Mouse (Mus musculus): ENCODE measurements around the gene Flnb. TPM values are rescaled to one million over a fixed set of nuclear protein-coding genes. Genes with fewer than 3 reads are reported as not detected.

Gene Flnb
- polyA plus RNA-seq, 1 experiment from 2014 or later = 13.6 TPM

DNA sequence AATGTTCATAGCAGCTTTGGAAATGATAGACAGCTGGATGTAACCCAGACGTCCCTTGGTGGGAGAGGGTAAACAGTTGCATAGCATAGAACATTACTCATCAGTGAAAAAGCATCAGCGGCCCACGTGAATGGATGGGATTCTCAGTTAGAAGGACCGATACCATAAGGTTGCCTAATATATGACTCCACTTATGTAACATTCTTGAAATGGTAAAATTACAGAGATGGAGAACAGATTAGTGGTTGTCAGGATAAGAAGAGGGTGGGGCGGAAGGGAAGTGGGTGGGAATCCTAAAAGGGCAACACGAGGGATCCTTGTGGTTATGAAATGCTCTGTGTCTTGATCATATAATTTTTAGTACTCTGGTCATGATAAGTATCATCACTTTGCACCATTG, 62.6 kb downstream of the Flnb start:
- ATAC-seq (ENCODE audit: low FRiP score, low TSS enrichment) (no peak), DNase-seq (no peak)
- no peaks in the 10 kb centered on the region for H3K4me1 ChIP-seq (ENCODE audit: control insufficient read depth, insufficient read depth, low read length)
- H3K36me3 ChIP-seq (ENCODE audit: control insufficient read depth, insufficient read depth, low read length) = peaks cover 35% of the 10 kb centered on the region
- no peaks in the 10 kb centered on the region for H3K9me3 ChIP-seq (ENCODE audit: control insufficient read depth, low read length)
- no peak overlapping the region for H3K4me3 ChIP-seq (replicated peaks; ENCODE audit: low read depth, low read length)
- H3K9ac ChIP-seq (replicated peaks; ENCODE audit: low read length) = no peak overlapping the region
- no peaks in the 10 kb centered on the region for H3K27me3 ChIP-seq (ENCODE audit: control insufficient read depth, insufficient read depth, low read length)
- WGBS = 95% methylated on average over 6 of the region's 6 CpGs
- H3K4me2 ChIP-seq (ENCODE audit: low read length) = no peak overlapping the region
- no peak overlapping the region for H3K27ac ChIP-seq (replicated peaks; ENCODE audit: low read depth, low read length)

DNA sequence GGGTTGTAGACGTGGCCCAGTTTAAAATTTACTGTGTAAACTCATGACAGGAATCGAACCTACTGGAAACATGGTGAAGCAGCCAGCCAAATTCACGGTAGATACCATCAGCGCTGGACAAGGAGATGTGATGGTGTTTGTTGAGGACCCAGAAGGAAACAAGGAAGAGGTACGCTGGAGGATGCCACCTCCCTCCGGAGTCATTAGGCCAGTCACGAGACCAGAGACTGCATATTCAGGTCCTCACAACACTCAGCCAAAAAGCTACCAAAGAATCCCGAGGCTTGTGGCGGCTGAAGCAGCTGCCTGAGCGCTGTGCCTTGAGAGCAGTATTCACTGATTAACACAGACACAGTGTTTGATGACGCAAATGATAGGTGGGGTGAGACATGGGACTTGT, 63.8 kb downstream of the Flnb start:
- ATAC-seq (ENCODE audit: low FRiP score, low TSS enrichment) (no peak), DNase-seq (no peak)
- Histone ChIP-seq H3K4me2 (ENCODE audit: low read length) (no peak overlapping the region), H3K27me3 (ENCODE audit: control insufficient read depth, insufficient read depth, low read length) (no peaks in the 10 kb centered on the region), H3K4me1 (ENCODE audit: control insufficient read depth, insufficient read depth, low read length) (no peaks in the 10 kb centered on the region), H3K9ac (replicated peaks; ENCODE audit: low read length) (no peak overlapping the region), H3K4me3 (replicated peaks; ENCODE audit: low read depth, low read length) (no peak overlapping the region), H3K9me3 (ENCODE audit: control insufficient read depth, low read length) (no peaks in the 10 kb centered on the region), H3K27ac (replicated peaks; ENCODE audit: low read depth, low read length) (no peak overlapping the region), H3K36me3 (ENCODE audit: control insufficient read depth, insufficient read depth, low read length) (peaks cover 42% of the 10 kb centered on the region)
- 93% methylated on average over 11 of the region's 11 CpGs for WGBS

DNA sequence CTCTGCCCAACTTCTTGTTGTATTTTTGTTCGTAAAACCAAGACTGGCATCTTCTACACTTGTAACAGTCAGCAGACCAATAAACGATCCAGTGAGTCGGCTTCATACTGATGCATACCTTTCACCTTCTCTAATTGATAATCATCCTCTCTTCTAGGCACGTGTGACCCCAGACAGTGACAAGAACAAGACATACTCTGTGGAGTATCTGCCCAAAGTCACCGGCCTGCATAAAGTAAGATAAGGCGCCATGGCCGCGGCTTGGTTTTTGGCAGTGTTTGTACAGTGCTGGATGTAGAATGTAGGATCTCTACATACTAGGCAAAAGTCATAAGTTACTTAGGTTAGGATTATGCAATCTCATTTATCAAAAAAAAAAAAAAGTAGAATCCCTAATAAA, 64.3 kb downstream of the Flnb start:
- Histone ChIP-seq H3K4me3 (replicated peaks; ENCODE audit: low read depth, low read length) (no peak overlapping the region), H3K4me1 (ENCODE audit: control insufficient read depth, insufficient read depth, low read length) (no peaks in the 10 kb centered on the region), H3K36me3 (ENCODE audit: control insufficient read depth, insufficient read depth, low read length) (peaks cover 42% of the 10 kb centered on the region), H3K9me3 (ENCODE audit: control insufficient read depth, low read length) (no peaks in the 10 kb centered on the region), H3K27ac (replicated peaks; ENCODE audit: low read depth, low read length) (no peak overlapping the region), H3K27me3 (ENCODE audit: control insufficient read depth, insufficient read depth, low read length) (no peaks in the 10 kb centered on the region), H3K4me2 (ENCODE audit: low read length) (no peak overlapping the region), H3K9ac (replicated peaks; ENCODE audit: low read length) (no peak overlapping the region)
- WGBS = 95% methylated on average over 8 of the region's 8 CpGs
- no peak for ATAC-seq (ENCODE audit: low FRiP score, low TSS enrichment)
- no peak for DNase-seq

DNA sequence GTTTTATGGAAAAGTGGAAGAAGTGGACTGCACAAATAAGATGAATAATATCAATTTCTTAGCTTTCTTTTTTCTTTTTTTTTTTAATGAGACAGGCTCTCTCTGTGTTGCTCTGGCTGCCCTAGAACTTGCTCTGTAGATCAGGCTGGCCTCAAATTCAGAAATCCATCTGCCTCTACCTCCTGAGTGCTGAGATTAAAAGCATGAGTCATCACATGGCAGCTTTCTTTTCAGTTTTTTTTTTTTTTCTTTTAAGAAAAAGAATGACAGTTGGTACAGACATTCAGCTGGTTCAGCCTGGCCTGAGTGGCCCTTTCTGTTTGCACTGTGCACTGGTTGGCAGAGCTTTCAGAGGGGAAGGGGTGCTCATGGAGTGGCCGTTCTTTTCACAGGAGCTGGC, 66.4 kb downstream of the Flnb start:
- Histone ChIP-seq H3K4me1 (ENCODE audit: control insufficient read depth, insufficient read depth, low read length) (peaks cover 5% of the 10 kb centered on the region; the same call in 1 of the 2 replicates), H3K27ac (replicated peaks; ENCODE audit: low read depth, low read length) (no peak overlapping the region), H3K4me3 (replicated peaks; ENCODE audit: low read depth, low read length) (no peak overlapping the region), H3K9ac (replicated peaks; ENCODE audit: low read length) (no peak overlapping the region), H3K4me2 (ENCODE audit: low read length) (no peak overlapping the region), H3K36me3 (ENCODE audit: control insufficient read depth, insufficient read depth, low read length) (peaks cover 42% of the 10 kb centered on the region), H3K27me3 (ENCODE audit: control insufficient read depth, insufficient read depth, low read length) (no peaks in the 10 kb centered on the region), H3K9me3 (ENCODE audit: control insufficient read depth, low read length) (no peaks in the 10 kb centered on the region)
- 88% methylated on average over 1 of the region's 1 CpGs for WGBS
- DNase-seq (no peak), ATAC-seq (ENCODE audit: low FRiP score, low TSS enrichment) (no peak)

DNA sequence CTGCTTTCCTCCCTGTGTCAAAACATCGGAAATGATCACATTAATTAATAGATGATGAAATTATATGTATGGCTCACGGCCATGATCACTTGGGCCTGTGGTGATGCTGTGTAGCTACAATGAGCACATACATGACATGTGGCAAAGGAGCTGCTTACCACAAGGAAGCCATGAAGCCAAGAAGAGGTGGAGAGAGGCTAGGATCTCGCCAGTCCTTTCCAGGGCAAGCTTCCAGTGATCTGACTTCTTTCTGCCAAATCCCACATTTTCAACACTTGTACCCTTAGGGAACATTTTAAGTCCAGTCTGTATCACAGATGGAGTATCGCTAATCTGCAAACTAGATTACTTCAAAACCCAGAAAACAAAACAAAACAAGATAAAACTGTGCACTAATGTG, 67.1 kb downstream of the Flnb start:
- Histone ChIP-seq H3K36me3 (ENCODE audit: control insufficient read depth, insufficient read depth, low read length) (peaks cover 42% of the 10 kb centered on the region), H3K27ac (replicated peaks; ENCODE audit: low read depth, low read length) (no peak overlapping the region), H3K4me2 (ENCODE audit: low read length) (no peak overlapping the region), H3K4me1 (ENCODE audit: control insufficient read depth, insufficient read depth, low read length) (peaks cover 11% of the 10 kb centered on the region; the same call in 1 of the 2 replicates), H3K9ac (replicated peaks; ENCODE audit: low read length) (no peak overlapping the region), H3K9me3 (ENCODE audit: control insufficient read depth, low read length) (no peaks in the 10 kb centered on the region), H3K27me3 (ENCODE audit: control insufficient read depth, insufficient read depth, low read length) (no peaks in the 10 kb centered on the region), H3K4me3 (replicated peaks; ENCODE audit: low read depth, low read length) (no peak overlapping the region)
- ATAC-seq (ENCODE audit: low FRiP score, low TSS enrichment) (no peak), DNase-seq (no peak)
- WGBS = 94% methylated on average over 4 of the region's 4 CpGs

DNA sequence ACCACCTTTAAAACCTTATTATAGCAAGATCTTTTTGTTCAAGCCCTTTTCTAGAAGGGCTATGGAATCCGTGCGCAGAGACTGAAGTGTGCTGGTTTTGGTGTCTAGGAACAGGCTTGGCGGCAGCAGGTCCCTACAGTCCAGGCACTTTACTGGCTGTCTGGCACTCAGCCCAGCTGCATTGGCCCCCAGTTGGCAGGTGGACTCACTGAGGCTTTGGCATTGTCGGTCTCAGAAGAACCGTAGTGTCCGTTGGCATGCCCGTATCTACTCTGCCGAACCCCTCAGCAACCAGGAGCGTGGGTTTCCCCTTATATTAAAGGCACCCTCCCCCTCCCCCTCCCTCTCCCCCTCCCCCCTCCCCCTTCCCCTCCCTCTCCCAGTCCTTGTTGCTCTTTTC, 67.8 kb downstream of the Flnb start:
- H3K36me3 ChIP-seq (ENCODE audit: control insufficient read depth, insufficient read depth, low read length) = peaks cover 45% of the 10 kb centered on the region
- DNase-seq (peak; percentile 54), ATAC-seq (ENCODE audit: low FRiP score, low TSS enrichment) (no peak)
- no peak overlapping the region for H3K4me3 ChIP-seq (replicated peaks; ENCODE audit: low read depth, low read length)
- no peak overlapping the region for H3K9ac ChIP-seq (replicated peaks; ENCODE audit: low read length)
- H3K9me3 ChIP-seq (ENCODE audit: control insufficient read depth, low read length) = no peaks in the 10 kb centered on the region
- no peaks in the 10 kb centered on the region for H3K27me3 ChIP-seq (ENCODE audit: control insufficient read depth, insufficient read depth, low read length)
- no peak overlapping the region for H3K27ac ChIP-seq (replicated peaks; ENCODE audit: low read depth, low read length)
- peaks cover 11% of the 10 kb centered on the region; the same call in 1 of the 2 replicates for H3K4me1 ChIP-seq (ENCODE audit: control insufficient read depth, insufficient read depth, low read length)
- WGBS = 77% methylated on average over 9 of the region's 9 CpGs
- no peak overlapping the region for H3K4me2 ChIP-seq (ENCODE audit: low read length)

DNA sequence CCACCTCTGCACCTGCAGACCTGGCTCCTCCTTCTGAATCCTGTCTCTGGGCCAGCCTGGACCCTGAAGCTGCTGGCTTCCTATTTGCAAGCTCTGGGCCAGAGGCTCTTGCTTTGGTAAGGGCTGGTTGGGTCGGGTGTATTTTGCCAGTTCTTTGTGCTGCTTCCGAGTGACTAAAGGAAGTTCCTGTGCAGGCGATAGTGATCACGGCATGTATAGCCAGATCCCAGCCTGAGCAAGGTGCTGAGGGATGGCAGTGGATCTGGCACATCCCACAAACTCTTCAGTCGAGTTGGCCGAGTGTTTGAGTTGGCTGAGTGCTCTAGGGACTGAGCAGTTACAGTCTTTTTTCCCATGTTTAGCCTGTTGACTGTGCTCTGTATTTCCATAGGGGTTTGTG, 68.3 kb downstream of the Flnb start:
- Histone ChIP-seq H3K9me3 (ENCODE audit: control insufficient read depth, low read length) (no peaks in the 10 kb centered on the region), H3K4me1 (ENCODE audit: control insufficient read depth, insufficient read depth, low read length) (peaks cover 11% of the 10 kb centered on the region; the same call in 1 of the 2 replicates), H3K4me3 (replicated peaks; ENCODE audit: low read depth, low read length) (no peak overlapping the region), H3K27me3 (ENCODE audit: control insufficient read depth, insufficient read depth, low read length) (no peaks in the 10 kb centered on the region), H3K27ac (replicated peaks; ENCODE audit: low read depth, low read length) (no peak overlapping the region), H3K4me2 (ENCODE audit: low read length) (no peak overlapping the region), H3K36me3 (ENCODE audit: control insufficient read depth, insufficient read depth, low read length) (peaks cover 48% of the 10 kb centered on the region), H3K9ac (replicated peaks; ENCODE audit: low read length) (no peak overlapping the region)
- no peak for ATAC-seq (ENCODE audit: low FRiP score, low TSS enrichment)
- whole genome bisulfite sequencing = 89% methylated on average over 6 of the region's 6 CpGs
- no peak for DNase-seq

DNA sequence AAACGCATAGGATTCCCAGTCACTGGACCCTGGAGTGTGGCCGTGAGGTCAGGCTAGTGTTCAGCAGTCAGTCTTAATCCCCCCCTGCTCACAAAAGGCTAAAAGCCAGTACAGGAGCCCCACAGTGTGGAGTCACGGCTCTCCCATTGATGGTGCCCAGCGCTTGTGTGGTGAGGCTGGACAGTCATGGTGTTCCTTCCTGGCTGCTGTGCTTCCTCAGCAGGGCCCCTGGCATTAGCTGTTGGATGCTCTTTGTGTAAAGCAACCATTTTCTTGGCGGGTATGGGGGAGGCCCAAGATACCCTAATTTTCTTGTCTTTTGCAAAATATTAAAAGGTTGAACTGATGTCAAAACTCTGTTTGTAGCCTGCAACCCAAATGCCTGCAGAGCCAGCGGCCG, 69.4 kb downstream of the Flnb start:
- H3K4me3 ChIP-seq (replicated peaks; ENCODE audit: low read depth, low read length) = no peak overlapping the region
- H3K27ac ChIP-seq (replicated peaks; ENCODE audit: low read depth, low read length) = no peak overlapping the region
- H3K9ac ChIP-seq (replicated peaks; ENCODE audit: low read length) = no peak overlapping the region
- H3K36me3 ChIP-seq (ENCODE audit: control insufficient read depth, insufficient read depth, low read length) = peaks cover 42% of the 10 kb centered on the region
- H3K27me3 ChIP-seq (ENCODE audit: control insufficient read depth, insufficient read depth, low read length) = no peaks in the 10 kb centered on the region
- ATAC-seq (ENCODE audit: low FRiP score, low TSS enrichment) (no peak), DNase-seq (no peak)
- no peak overlapping the region for H3K4me2 ChIP-seq (ENCODE audit: low read length)
- H3K9me3 ChIP-seq (ENCODE audit: control insufficient read depth, low read length) = no peaks in the 10 kb centered on the region
- H3K4me1 ChIP-seq (ENCODE audit: control insufficient read depth, insufficient read depth, low read length) = peaks cover 11% of the 10 kb centered on the region; the same call in 1 of the 2 replicates
- WGBS = 45% methylated on average over 7 of the region's 7 CpGs

DNA sequence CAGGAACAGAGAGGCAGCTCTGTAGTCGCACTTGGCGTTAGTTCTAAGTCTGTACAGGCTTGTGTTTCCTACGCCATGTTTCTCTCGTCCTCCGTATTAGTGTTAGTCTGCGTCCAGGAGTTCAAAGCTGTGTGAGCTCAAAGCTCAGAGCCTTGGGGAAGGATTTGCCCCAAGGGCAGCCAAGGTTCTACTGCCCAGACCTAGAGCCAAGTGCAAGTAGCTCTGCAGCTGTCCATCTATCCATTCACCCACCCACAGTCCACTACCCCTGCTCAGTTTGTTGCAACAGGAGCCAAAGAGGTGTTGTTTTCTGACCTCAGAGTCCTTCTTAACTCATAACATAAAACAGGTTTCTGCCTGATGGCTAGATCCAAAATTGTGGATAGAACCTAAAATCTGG, 70.5 kb downstream of the Flnb start:
- no peak overlapping the region for H3K4me2 ChIP-seq (ENCODE audit: low read length)
- H3K9ac ChIP-seq (replicated peaks; ENCODE audit: low read length) = no peak overlapping the region
- no peak for DNase-seq
- 93% methylated on average over 6 of the region's 6 CpGs for WGBS
- no peak for ATAC-seq (ENCODE audit: low FRiP score, low TSS enrichment)
- H3K27ac ChIP-seq (replicated peaks; ENCODE audit: low read depth, low read length) = peak overlapping the region; percentile 74
- no peaks in the 10 kb centered on the region for H3K9me3 ChIP-seq (ENCODE audit: control insufficient read depth, low read length)
- no peak overlapping the region for H3K4me3 ChIP-seq (replicated peaks; ENCODE audit: low read depth, low read length)
- H3K36me3 ChIP-seq (ENCODE audit: control insufficient read depth, insufficient read depth, low read length) = peaks cover 44% of the 10 kb centered on the region
- H3K27me3 ChIP-seq (ENCODE audit: control insufficient read depth, insufficient read depth, low read length) = no peaks in the 10 kb centered on the region
- peaks cover 11% of the 10 kb centered on the region; the same call in 1 of the 2 replicates for H3K4me1 ChIP-seq (ENCODE audit: control insufficient read depth, insufficient read depth, low read length)
